In genomic region chr10:88514495-88514894, GRCm38 (mm10) we compare ENCODE assay signal across 9 mouse cellular contexts. TPM values are rescaled to one million over a fixed set of nuclear protein-coding genes. Genes with fewer than 3 reads are reported as not detected.
DNase-seq lines count a peak whose midpoint lies in the region; ATAC-seq and TF ChIP-seq lines count a peak whose summit lies in the region.
"Had no signal": no experiment of that assay in that cellular context is flagged by ENCODE, and none has a peak within 500 bp of the region (broad histone marks: within the 10 kb centered on the region; RNA-seq: fewer than 3 reads in every experiment).

No protein-coding gene starts in this region.

- TF ChIP-seq POLR2A in MEL (IDR thresholded peaks at IDR 0.05; ENCODE audit: control insufficient read depth in 1 of 2, insufficient read depth in 1 of 2, low read depth in 1 of 2, low read length in 2 of 2, poor library complexity in 1 of 2), result no peak

- H3K27ac ChIP-seq in hindbrain, postnatal 0 days, result no peak overlapping the region
- H3K27ac ChIP-seq in hindbrain, embryonic 14.5 days, result no peak overlapping the region
- H3K27ac ChIP-seq in MEL (ENCODE audit: control insufficient read depth, low read depth, low read length), result peak overlapping the region; percentile 5; the same call in 1 of the 2 replicates
- H3K27ac ChIP-seq in intestine, embryonic 16.5 days (ENCODE audit: low read length), result no peak overlapping the region
- no peak overlapping the region for H3K27ac ChIP-seq in liver, embryonic 12.5 days
- H3K27ac ChIP-seq: macrophage had no signal

- TF ChIP-seq CTCF in hindbrain, postnatal 0 days (IDR thresholded peaks at IDR 0.05; ENCODE audit: low read depth), result peak; percentile 45
- TF ChIP-seq CTCF in MEL (IDR thresholded peaks at IDR 0.05 in 2 of 3, conservative IDR thresholded peaks at IDR 0.05 in 1 of 3; ENCODE audit: control insufficient read depth in 1 of 3, insufficient read depth in 1 of 3, low read depth in 2 of 3, low read length in 3 of 3, poor library complexity in 1 of 3, severe bottlenecking in 1 of 3), result peak; percentile 52 to 68 (median 60)

- WGBS in hindbrain, postnatal 0 days, result 42% methylated on average over 2 of the region's 2 CpGs
- 61% methylated on average over 2 of the region's 2 CpGs for WGBS in hindbrain, embryonic 14.5 days
- WGBS in intestine, embryonic 16.5 days, result 60% methylated on average over 2 of the region's 2 CpGs
- 38% methylated on average over 2 of the region's 2 CpGs for WGBS in liver, embryonic 12.5 days (ENCODE audit: insufficient replicate concordance)

- no peaks in the 10 kb centered on the region for H3K4me1 ChIP-seq in hindbrain, postnatal 0 days (ENCODE audit: insufficient read depth, low read length)
- H3K4me1 ChIP-seq in hindbrain, embryonic 14.5 days (replicated peaks; ENCODE audit: control insufficient read depth, insufficient read depth, low read length), result no peaks in the 10 kb centered on the region
- H3K4me1 ChIP-seq in MEL (ENCODE audit: control insufficient read depth in 1 of 2, insufficient read depth in 2 of 2, low read length in 2 of 2), result peaks cover 0 to 11% of the 10 kb centered on the region in 2 experiments; a peak in 3 of 4 replicates
- H3K4me1 ChIP-seq in intestine, embryonic 16.5 days (ENCODE audit: control insufficient read depth, insufficient read depth, low read length), result peaks cover 4% of the 10 kb centered on the region; the same call in 1 of the 2 replicates
- peaks cover 7% of the 10 kb centered on the region; the same call in 1 of the 2 replicates for H3K4me1 ChIP-seq in liver, embryonic 12.5 days

- H3K27me3 ChIP-seq in hindbrain, postnatal 0 days (ENCODE audit: insufficient read depth, low read length), result no peaks in the 10 kb centered on the region
- no peaks in the 10 kb centered on the region for H3K27me3 ChIP-seq in hindbrain, embryonic 14.5 days (ENCODE audit: control insufficient read depth, insufficient read depth, low read length)
- no peaks in the 10 kb centered on the region for H3K27me3 ChIP-seq in MEL (ENCODE audit: control insufficient read depth in 1 of 2, insufficient read depth in 2 of 2, low read length in 2 of 2)
- no peaks in the 10 kb centered on the region for H3K27me3 ChIP-seq in intestine, embryonic 16.5 days (replicated peaks; ENCODE audit: control insufficient read depth, insufficient read depth, low read length)
- H3K27me3 ChIP-seq in liver, embryonic 12.5 days (replicated peaks), result no peaks in the 10 kb centered on the region

- peak; percentile 21 to 50; a peak in 2 of 4 replicates for TF ChIP-seq EP300 in MEL (IDR thresholded peaks at IDR 0.05; ENCODE audit: low read depth in 1 of 2, low read length in 2 of 2)

- no peaks in the 10 kb centered on the region for H3K9me3 ChIP-seq in hindbrain, postnatal 0 days (ENCODE audit: low read length)
- H3K9me3 ChIP-seq in hindbrain, embryonic 14.5 days (ENCODE audit: control insufficient read depth, low read length), result no peaks in the 10 kb centered on the region
- no peaks in the 10 kb centered on the region for H3K9me3 ChIP-seq in MEL (replicated peaks; ENCODE audit: insufficient read depth, low read length)
- H3K9me3 ChIP-seq in intestine, embryonic 16.5 days (ENCODE audit: control insufficient read depth, low read length), result no peaks in the 10 kb centered on the region
- no peaks in the 10 kb centered on the region for H3K9me3 ChIP-seq in liver, embryonic 12.5 days (replicated peaks)

- H3K36me3 ChIP-seq in hindbrain, postnatal 0 days (ENCODE audit: insufficient read depth, low read length), result no peaks in the 10 kb centered on the region
- H3K36me3 ChIP-seq in hindbrain, embryonic 14.5 days (replicated peaks; ENCODE audit: control insufficient read depth, insufficient read depth), result no peaks in the 10 kb centered on the region
- H3K36me3 ChIP-seq in MEL (ENCODE audit: control insufficient read depth in 1 of 2, insufficient read depth in 2 of 2, low read length in 2 of 2), result peaks cover 0 to 10% of the 10 kb centered on the region in 2 experiments; a peak in 2 of 4 replicates
- no peaks in the 10 kb centered on the region for H3K36me3 ChIP-seq in intestine, embryonic 16.5 days (ENCODE audit: control insufficient read depth, insufficient read depth, low read length)
- H3K36me3 ChIP-seq in liver, embryonic 12.5 days, result no peaks in the 10 kb centered on the region

- no peak; the same call in 1 of the 2 replicates for TF ChIP-seq RAD21 in MEL (IDR thresholded peaks at IDR 0.05; ENCODE audit: low read depth, low read length)

- no peak overlapping the region for H3K4me2 ChIP-seq in hindbrain, postnatal 0 days (ENCODE audit: low read depth, low read length)
- H3K4me2 ChIP-seq in hindbrain, embryonic 14.5 days (replicated peaks), result no peak overlapping the region
- no peak overlapping the region for H3K4me2 ChIP-seq in intestine, embryonic 16.5 days (ENCODE audit: low read depth, low read length)
- H3K4me2 ChIP-seq in liver, embryonic 12.5 days, result no peak overlapping the region

- no peaks in the 10 kb centered on the region for H3K79me2 ChIP-seq in MEL (ENCODE audit: control insufficient read depth, insufficient read depth, low read length, poor library complexity)

- H3K9ac ChIP-seq in hindbrain, postnatal 0 days (replicated peaks; ENCODE audit: low read length), result no peak overlapping the region
- H3K9ac ChIP-seq in hindbrain, embryonic 14.5 days, result no peak overlapping the region
- no peak overlapping the region for H3K9ac ChIP-seq in MEL (ENCODE audit: control insufficient read depth, low read depth, low read length, poor library complexity, severe bottlenecking)
- no peak overlapping the region for H3K9ac ChIP-seq in intestine, embryonic 16.5 days (ENCODE audit: low read depth, low read length)
- no peak overlapping the region for H3K9ac ChIP-seq in liver, embryonic 12.5 days

- DNase-seq in hindbrain, postnatal 0 days (ENCODE audit: low spot score), result peak; percentile 59
- DNase-seq in hindbrain, embryonic 14.5 days (ENCODE audit: low spot score), result no peak
- peak; percentile 88 for DNase-seq in MEL (ENCODE audit: low read depth, low spot score)
- peak; percentile 53 for DNase-seq in right cerebral cortex, postnatal 4 days
- no peak for DNase-seq in spleen, adult 18-20 months

- ATAC-seq in hindbrain, postnatal 0 days, result 0 out of 2 replicates have a peak, but pooled peaks have one; percentile 66
- no peak for ATAC-seq in hindbrain, embryonic 14.5 days (ENCODE audit: low FRiP score)
- ATAC-seq in erythroid progenitor cell, adult 5-6 weeks (replicated peaks; ENCODE audit: low FRiP score, poor library complexity, severe bottlenecking), result peak; percentile 65
- ATAC-seq in intestine, embryonic 16.5 days, result peak; percentile 57
- peak; percentile 78 for ATAC-seq in liver, embryonic 12.5 days

- no peak overlapping the region for H3K4me3 ChIP-seq in hindbrain, postnatal 0 days (ENCODE audit: low read length)
- no peak overlapping the region for H3K4me3 ChIP-seq in hindbrain, embryonic 14.5 days (replicated peaks; ENCODE audit: low read length)
- H3K4me3 ChIP-seq in MEL (ENCODE audit: control insufficient read depth in 1 of 2, insufficient read depth in 1 of 2, low read depth in 2 of 2, low read length in 2 of 2), result no peak overlapping the region
- H3K4me3 ChIP-seq in intestine, embryonic 16.5 days (ENCODE audit: low read length), result no peak overlapping the region
- no peak overlapping the region for H3K4me3 ChIP-seq in liver, embryonic 12.5 days

TF ChIP-seq in MEL, 35 proteins besides CTCF, POLR2A, EP300 and RAD21:
- TF ChIP-seq ZMIZ1 (IDR thresholded peaks at IDR 0.05; ENCODE audit: low read depth, low read length) (no peak), MAX (IDR thresholded peaks at IDR 0.05; ENCODE audit: low read length) (no peak), ETS1 (IDR thresholded peaks at IDR 0.05; ENCODE audit: low read depth, low read length) (peak; percentile 46; the same call in 1 of the 2 replicates), MAFK (IDR thresholded peaks at IDR 0.05; ENCODE audit: borderline replicate concordance, low read depth, low read length) (peak; percentile 49; the same call in 1 of the 2 replicates), CHD2 (IDR thresholded peaks at IDR 0.05; ENCODE audit: low read length) (no peak), ZKSCAN1 (IDR thresholded peaks at IDR 0.05; ENCODE audit: low read depth, low read length) (no peak), GABPA (IDR thresholded peaks at IDR 0.05; ENCODE audit: low read depth, low read length) (peak; percentile 89), E2F4 (IDR thresholded peaks at IDR 0.05; ENCODE audit: borderline replicate concordance, low read depth, low read length) (no peak), SMC3 (IDR thresholded peaks at IDR 0.05; ENCODE audit: low read depth, low read length) (no peak), GATA1 (IDR thresholded peaks at IDR 0.05; ENCODE audit: low read depth, low read length) (peak; percentile 33; the same call in 1 of the 2 replicates)

RNA-seq across cellular contexts. Expression of gene Chpt1, which starts 10.6 kb away (rescaled TPM):
- total RNA-seq in hindbrain, postnatal 0 days (2014; rRNA removed), result 24.2 and 39.3 TPM in 2 replicates
- 40.4 and 45.2 TPM in 2 replicates for polyA plus RNA-seq in hindbrain, postnatal 0 days (2015; fragmentation: Nextera tagmentation; extraction: Ambion mirVana)
- 15.6 and 16.6 TPM in 2 replicates for polyA plus RNA-seq in hindbrain, embryonic 14.5 days (2014; fragmentation: Nextera tagmentation; extraction: Ambion mirVana)
- 9.6 and 11.6 TPM in 2 replicates for total RNA-seq in MEL (2012; rRNA removed)
- polyA plus RNA-seq in MEL (2012; ENCODE audit: insufficient read depth in 1 of 2, insufficient read length in 2 of 2, low read depth in 1 of 2, low replicate concordance in 2 of 2, missing spikeins in 1 of 2), result 10 to 100 TPM in 1 of 2 experiments, not detected in 1; 19.0 TPM
- total RNA-seq in erythroid progenitor cell, adult 5-6 weeks (2015; ENCODE audit: low replicate concordance), result 10.8 and 20.5 TPM in 2 replicates
- total RNA-seq in erythroid progenitor cell, adult 5-6 weeks (2017; ENCODE audit: low replicate concordance), result 1.7 and 3.9 TPM in 2 replicates
- polyA plus RNA-seq in intestine, embryonic 16.5 days (2015; fragmentation: Nextera tagmentation; extraction: Ambion mirVana), result 51.1 and 65.7 TPM in 2 replicates
- 7.0 and 8.2 TPM in 2 replicates for polyA plus RNA-seq in liver, embryonic 12.5 days (2016; fragmentation: Nextera tagmentation; extraction: Ambion mirVana)

RNA-seq across cellular contexts. Expression of gene Sycp3, which starts 55.1 kb away (rescaled TPM):
- not detected in 2 replicates for total RNA-seq in hindbrain, postnatal 0 days (2014; rRNA removed)
- polyA plus RNA-seq in hindbrain, postnatal 0 days (2015; fragmentation: Nextera tagmentation; extraction: Ambion mirVana), result 0.47 and 0.50 TPM in 2 replicates
- 0.20 and 0.26 TPM in 2 replicates for polyA plus RNA-seq in hindbrain, embryonic 14.5 days (2014; fragmentation: Nextera tagmentation; extraction: Ambion mirVana)
- total RNA-seq in MEL (2012; rRNA removed), result not detected in 2 replicates
- polyA plus RNA-seq in MEL (2012; ENCODE audit: insufficient read depth in 1 of 2, insufficient read length in 2 of 2, low read depth in 1 of 2, low replicate concordance in 2 of 2, missing spikeins in 1 of 2), result not detected
- not detected in 2 replicates for total RNA-seq in erythroid progenitor cell, adult 5-6 weeks (2015; ENCODE audit: low replicate concordance)
- not detected in 2 replicates for total RNA-seq in erythroid progenitor cell, adult 5-6 weeks (2017; ENCODE audit: low replicate concordance)
- polyA plus RNA-seq in intestine, embryonic 16.5 days (2015; fragmentation: Nextera tagmentation; extraction: Ambion mirVana), result 1.0 and 1.6 TPM in 2 replicates
- polyA plus RNA-seq in liver, embryonic 12.5 days (2016; fragmentation: Nextera tagmentation; extraction: Ambion mirVana), result 0.16 TPM in 1 of 2 replicates, not detected in the other
- polyA plus RNA-seq: macrophage had no signal

Comparison
In these comparisons a context has a peak if more than half of its experiments do, and no peak if none do; other contexts are left out.
1. DNase-seq: peak in hindbrain, postnatal 0 days (single experiment), MEL (single experiment) and right cerebral cortex, postnatal 4 days (single experiment); none in hindbrain, embryonic 14.5 days (single experiment) and spleen, adult 18-20 months (0 of 2).